Mouse (Mus musculus): ENCODE data around the gene Nxt2. TPM values are rescaled to one million over a fixed set of nuclear protein-coding genes. Genes with fewer than 3 reads are reported as not detected.

Nxt2 gene
- polyA plus RNA-seq, 1 experiment from 2014 or later, result 9.2 TPM

DNA sequence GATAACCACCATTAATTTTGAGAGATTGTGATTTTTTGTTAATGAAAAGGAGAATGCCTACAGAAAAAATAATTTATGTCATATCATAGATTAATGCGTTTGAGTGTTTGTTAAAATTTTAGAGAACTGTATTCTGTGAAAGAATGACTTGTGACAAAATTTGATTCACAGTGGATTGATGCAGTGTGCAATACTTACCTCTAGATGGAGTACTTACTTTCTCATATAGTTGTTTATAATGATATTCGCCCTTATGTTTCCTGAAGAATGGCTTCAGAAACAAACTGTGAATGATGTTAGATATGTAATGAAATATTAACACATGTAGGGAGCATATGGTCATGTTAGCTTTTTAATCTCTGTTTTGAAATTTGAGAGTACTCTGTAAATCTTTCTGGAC is 10.5 kb downstream of the Nxt2 start:
- ATAC-seq (no peak), DNase-seq (no peak)
- Histone ChIP-seq H3K36me3 (replicated peaks; ENCODE audit: insufficient read depth, low read length) (no peaks in the 10 kb centered on the region), H3K9ac (replicated peaks) (no peak overlapping the region), H3K27me3 (ENCODE audit: insufficient read depth, low read length) (no peaks in the 10 kb centered on the region), H3K4me1 (ENCODE audit: insufficient read depth) (no peaks in the 10 kb centered on the region), H3K4me2 (ENCODE audit: low read depth, low read length) (no peak overlapping the region), H3K27ac (ENCODE audit: low read depth) (no peak overlapping the region), H3K4me3 (ENCODE audit: low read depth, low read length) (no peak overlapping the region), H3K9me3 (ENCODE audit: low read length) (no peaks in the 10 kb centered on the region)
- whole genome bisulfite sequencing (ENCODE audit: insufficient replicate concordance), result 58% methylated on average over 2 of the region's 2 CpGs
- TF ChIP-seq CTCF (IDR thresholded peaks at IDR 0.05; ENCODE audit: low read depth) (peak; percentile 39; the same call in 1 of the 2 replicates), EP300 (IDR thresholded peaks at IDR 0.05; ENCODE audit: low read depth) (no peak)

DNA sequence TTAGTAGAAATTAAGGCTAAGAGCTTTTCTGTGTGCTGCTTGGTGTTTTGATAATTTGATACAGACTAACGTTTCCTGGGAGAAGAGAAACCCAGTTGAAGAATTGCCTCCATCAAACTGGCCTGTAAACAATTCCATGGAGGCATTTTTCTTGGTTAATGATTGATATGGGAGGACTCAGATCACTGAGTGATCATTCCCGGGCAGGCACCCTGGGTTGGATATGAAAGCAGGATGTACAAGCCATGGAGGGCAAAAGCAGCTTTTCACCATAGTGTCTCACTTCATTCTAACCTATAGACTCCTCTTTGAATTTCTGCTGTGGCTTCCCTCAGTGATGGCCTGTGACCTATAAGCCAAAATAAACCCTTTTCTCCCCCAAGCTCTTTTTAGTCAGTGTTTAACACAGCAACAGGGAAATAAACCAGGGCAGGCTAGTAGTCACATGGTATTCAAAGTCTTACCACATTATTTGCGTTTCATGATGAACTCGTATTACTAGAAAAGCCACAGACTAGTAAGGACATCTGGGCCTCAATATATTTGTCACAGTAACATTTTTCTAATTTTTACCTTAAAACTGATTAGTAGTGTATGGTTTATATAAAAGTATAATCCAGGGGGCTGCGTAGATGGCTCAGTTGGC is 19.2 kb downstream of the Nxt2 start:
- Histone ChIP-seq H3K36me3 (replicated peaks; ENCODE audit: insufficient read depth, low read length) (no peaks in the 10 kb centered on the region), H3K4me1 (ENCODE audit: insufficient read depth) (no peaks in the 10 kb centered on the region), H3K4me2 (ENCODE audit: low read depth, low read length) (no peak overlapping the region), H3K9me3 (ENCODE audit: low read length) (no peaks in the 10 kb centered on the region), H3K27me3 (ENCODE audit: insufficient read depth, low read length) (no peaks in the 10 kb centered on the region), H3K9ac (replicated peaks) (no peak overlapping the region), H3K27ac (ENCODE audit: low read depth) (peak overlapping the region; percentile 75; the same call in 1 of the 2 replicates), H3K4me3 (ENCODE audit: low read depth, low read length) (no peak overlapping the region)
- TF ChIP-seq CTCF (IDR thresholded peaks at IDR 0.05; ENCODE audit: low read depth) (no peak), EP300 (IDR thresholded peaks at IDR 0.05; ENCODE audit: low read depth) (no peak)
- peak; percentile 88 for ATAC-seq
- peak; percentile 12 for DNase-seq
- WGBS (ENCODE audit: insufficient replicate concordance), result 68% methylated on average over 5 of the region's 5 CpGs

DNA sequence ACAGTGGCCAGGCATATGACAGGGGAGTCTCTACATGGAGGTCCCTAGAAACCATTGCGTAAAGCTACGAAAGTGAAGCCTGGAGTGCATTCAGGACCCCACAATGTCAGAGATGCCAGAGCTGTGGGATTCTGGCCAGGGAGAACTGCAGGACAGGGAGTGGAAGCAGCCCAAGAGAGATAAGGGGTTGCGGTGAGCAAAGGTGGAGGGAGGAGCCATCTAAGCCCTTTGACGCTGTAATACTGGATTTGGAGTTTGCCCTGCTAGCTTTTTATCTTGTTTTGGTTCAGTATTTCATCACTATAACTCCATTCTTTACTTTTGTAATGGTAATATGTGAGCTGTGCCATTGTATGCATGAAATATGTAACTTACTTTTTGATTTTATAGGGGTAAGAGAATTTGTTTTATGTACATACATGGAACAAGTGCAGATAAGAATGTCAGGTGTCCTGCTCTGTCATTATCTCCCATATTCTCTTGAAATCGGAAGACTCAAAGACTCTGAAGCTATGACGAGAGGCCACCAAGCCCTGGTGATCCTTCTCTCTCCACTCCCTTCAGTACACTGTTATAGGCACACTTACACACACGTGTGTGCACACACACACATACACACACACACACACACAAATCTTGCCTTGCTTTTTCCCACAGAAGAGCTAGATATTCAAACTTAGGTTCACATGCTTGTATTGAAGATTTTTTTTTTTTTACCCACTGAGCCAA is 23.6 kb downstream of the Nxt2 start:
- no peak for DNase-seq
- H3K4me1 ChIP-seq (ENCODE audit: insufficient read depth), result no peaks in the 10 kb centered on the region
- 60% methylated on average over 7 of the region's 7 CpGs for WGBS (ENCODE audit: insufficient replicate concordance)

DNA sequence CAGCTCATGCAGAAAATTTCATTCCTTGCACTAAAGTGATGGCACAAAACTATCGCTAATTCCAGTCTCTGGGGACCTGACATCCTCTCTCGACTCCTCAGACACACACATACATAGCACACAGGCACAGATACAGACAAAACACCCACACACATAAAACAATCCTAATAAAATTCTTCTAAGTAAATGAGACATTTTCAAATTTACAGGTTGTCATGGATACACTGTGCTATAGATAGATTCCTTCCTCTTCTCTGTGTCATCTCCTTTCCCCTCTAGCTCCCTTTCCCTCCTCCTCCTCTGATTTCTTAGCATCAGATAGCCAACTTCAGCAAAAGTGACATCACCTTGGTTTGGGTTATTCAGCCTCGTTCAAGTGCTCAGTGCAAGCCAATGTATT is 49.5 kb downstream of the Nxt2 start:
- Histone ChIP-seq H3K27ac (ENCODE audit: low read depth) (no peak overlapping the region), H3K4me1 (ENCODE audit: insufficient read depth) (no peaks in the 10 kb centered on the region), H3K9ac (replicated peaks) (no peak overlapping the region), H3K4me3 (ENCODE audit: low read depth, low read length) (no peak overlapping the region), H3K27me3 (ENCODE audit: insufficient read depth, low read length) (no peaks in the 10 kb centered on the region), H3K36me3 (replicated peaks; ENCODE audit: insufficient read depth, low read length) (no peaks in the 10 kb centered on the region), H3K4me2 (ENCODE audit: low read depth, low read length) (no peak overlapping the region), H3K9me3 (ENCODE audit: low read length) (no peaks in the 10 kb centered on the region)
- 61% methylated on average over 3 of the region's 3 CpGs for WGBS (ENCODE audit: insufficient replicate concordance)
- DNase-seq (no peak), ATAC-seq (no peak)
- TF ChIP-seq CTCF (IDR thresholded peaks at IDR 0.05; ENCODE audit: low read depth), result no peak
- TF ChIP-seq EP300 (IDR thresholded peaks at IDR 0.05; ENCODE audit: low read depth), result no peak

More for the DNA sequence above, 23.6 kb downstream of the Nxt2 start:
- no peak overlapping the region for H3K4me3 ChIP-seq (ENCODE audit: low read depth, low read length)
- no peaks in the 10 kb centered on the region for H3K9me3 ChIP-seq (ENCODE audit: low read length)
- peak; percentile 51; the same call in 1 of the 2 replicates for ATAC-seq
- no peak overlapping the region for H3K9ac ChIP-seq (replicated peaks)
- H3K27ac ChIP-seq (ENCODE audit: low read depth), result no peak overlapping the region
- H3K36me3 ChIP-seq (replicated peaks; ENCODE audit: insufficient read depth, low read length), result no peaks in the 10 kb centered on the region
- H3K4me2 ChIP-seq (ENCODE audit: low read depth, low read length), result no peak overlapping the region
- 0 out of 2 replicates have a peak, but pooled peaks cover 2% of the 10 kb centered on the region for H3K27me3 ChIP-seq (ENCODE audit: insufficient read depth, low read length)
- no peak for TF ChIP-seq CTCF (IDR thresholded peaks at IDR 0.05; ENCODE audit: low read depth)
- no peak for TF ChIP-seq EP300 (IDR thresholded peaks at IDR 0.05; ENCODE audit: low read depth)

DNA sequence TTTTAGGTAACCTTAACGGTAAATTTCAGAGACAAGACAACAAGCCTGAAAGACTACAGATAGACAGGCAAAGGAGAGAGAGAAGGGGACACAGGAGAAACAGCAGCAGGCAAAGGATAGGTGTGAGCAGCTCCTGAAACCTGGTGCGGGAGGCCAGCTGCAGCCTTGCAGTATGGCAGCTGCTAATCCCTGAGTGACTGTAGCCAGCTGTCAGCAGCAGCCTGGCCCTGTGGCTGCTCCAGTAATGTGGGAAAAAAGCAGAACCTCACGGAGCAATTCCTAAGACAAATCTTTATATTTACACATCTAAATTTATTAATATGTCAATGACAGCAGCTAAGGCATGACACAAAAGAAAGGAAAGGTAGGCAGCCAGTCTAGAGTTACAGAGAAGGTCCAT is 50.0 kb downstream of the Nxt2 start:
- Histone ChIP-seq H3K27ac (ENCODE audit: low read depth) (no peak overlapping the region), H3K36me3 (replicated peaks; ENCODE audit: insufficient read depth, low read length) (no peaks in the 10 kb centered on the region), H3K4me1 (ENCODE audit: insufficient read depth) (no peaks in the 10 kb centered on the region), H3K27me3 (ENCODE audit: insufficient read depth, low read length) (no peaks in the 10 kb centered on the region), H3K9me3 (ENCODE audit: low read length) (no peaks in the 10 kb centered on the region), H3K9ac (replicated peaks) (no peak overlapping the region), H3K4me3 (ENCODE audit: low read depth, low read length) (no peak overlapping the region), H3K4me2 (ENCODE audit: low read depth, low read length) (no peak overlapping the region)
- DNase-seq, result no peak
- no peak for ATAC-seq
- 58% methylated on average over 3 of the region's 3 CpGs for WGBS (ENCODE audit: insufficient replicate concordance)
- no peak for TF ChIP-seq EP300 (IDR thresholded peaks at IDR 0.05; ENCODE audit: low read depth)
- TF ChIP-seq CTCF (IDR thresholded peaks at IDR 0.05; ENCODE audit: low read depth), result no peak

DNA sequence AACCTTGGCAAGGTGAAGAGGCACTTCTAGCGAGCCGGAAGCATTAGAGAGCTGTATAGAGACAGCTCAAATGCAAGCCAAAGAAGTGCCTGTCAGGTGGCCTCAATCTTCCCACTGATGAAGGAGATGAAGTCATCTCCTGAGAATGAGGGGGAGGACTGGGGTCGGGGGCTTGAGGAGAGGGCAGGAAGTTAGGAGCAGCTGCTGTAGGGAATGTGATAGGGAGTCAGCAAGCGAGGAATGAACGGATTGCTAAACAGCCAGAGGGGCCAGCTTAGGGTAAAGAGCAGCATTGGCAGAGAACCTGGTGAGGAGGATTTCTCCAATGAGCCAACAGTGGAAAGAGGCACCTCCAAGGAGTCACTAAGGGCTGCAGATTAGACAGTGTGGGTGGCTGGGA is 59.3 kb downstream of the Nxt2 start:
- no peak overlapping the region for H3K4me2 ChIP-seq (ENCODE audit: low read depth, low read length)
- no peaks in the 10 kb centered on the region for H3K9me3 ChIP-seq (ENCODE audit: low read length)
- H3K4me1 ChIP-seq (ENCODE audit: insufficient read depth), result no peaks in the 10 kb centered on the region
- no peaks in the 10 kb centered on the region for H3K36me3 ChIP-seq (replicated peaks; ENCODE audit: insufficient read depth, low read length)
- H3K27me3 ChIP-seq (ENCODE audit: insufficient read depth, low read length), result no peaks in the 10 kb centered on the region
- no peak overlapping the region for H3K27ac ChIP-seq (ENCODE audit: low read depth)
- DNase-seq, result no peak
- WGBS (ENCODE audit: insufficient replicate concordance), result 43% methylated on average over 5 of the region's 5 CpGs
- H3K4me3 ChIP-seq (ENCODE audit: low read depth, low read length), result no peak overlapping the region
- no peak for ATAC-seq
- TF ChIP-seq CTCF (IDR thresholded peaks at IDR 0.05; ENCODE audit: low read depth) (no peak), EP300 (IDR thresholded peaks at IDR 0.05; ENCODE audit: low read depth) (no peak)
- no peak overlapping the region for H3K9ac ChIP-seq (replicated peaks)

Other genes with a start within 250 kb of the Nxt2 start
- gene Gucy2f, start 29.8 kb upstream of the Nxt2 start, polyA plus RNA-seq (2015; fragmentation: Nextera tagmentation; extraction: Ambion mirVana), result 0.01 TPM in 1 of 2 replicates, not detected in the other
- gene Kcne1l, start 79.5 kb downstream of the Nxt2 start, polyA plus RNA-seq (2015; fragmentation: Nextera tagmentation; extraction: Ambion mirVana), result 0.45 and 0.49 TPM in 2 replicates
- 14.7 and 16.7 TPM in 2 replicates for gene Acsl4, start 163.8 kb downstream of the Nxt2 start, polyA plus RNA-seq (2015; fragmentation: Nextera tagmentation; extraction: Ambion mirVana)